Mouse (Mus musculus): ENCODE measurements around the gene Slc38a4. TPM values are rescaled to one million over a fixed set of nuclear protein-coding genes. Genes with fewer than 3 reads are reported as not detected.

Gene Slc38a4
- polyA plus RNA-seq, 1 experiment = 0.13 TPM

DNA sequence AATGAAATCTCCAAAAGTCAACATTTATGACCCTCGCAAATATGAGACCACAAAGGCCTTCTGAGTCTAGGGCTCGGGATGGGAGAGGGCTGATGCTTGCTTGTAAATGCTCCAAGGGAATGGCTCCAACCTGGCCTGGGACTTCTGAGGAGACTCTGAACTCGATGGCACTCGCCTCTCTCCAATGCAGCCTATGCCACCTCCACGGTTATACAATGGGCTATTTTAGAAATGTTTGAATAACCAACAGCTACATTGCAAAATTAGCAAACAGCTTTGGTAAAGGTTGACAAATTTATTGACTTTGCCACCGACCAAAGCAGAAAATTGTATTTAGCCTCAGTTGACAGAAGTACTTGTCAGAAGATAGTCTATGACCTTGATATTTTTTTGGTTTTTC is 19.9 kb downstream of the Slc38a4 start:
- TF ChIP-seq POLR2A (IDR thresholded peaks at IDR 0.05; ENCODE audit: borderline replicate concordance, insufficient read depth, low read length) (no peak), CTCF (IDR thresholded peaks at IDR 0.05; ENCODE audit: borderline replicate concordance, insufficient read depth, low read depth, low read length) (no peak)
- H3K4me1 ChIP-seq (ENCODE audit: control insufficient read depth, insufficient read depth, low read length) = no peaks in the 10 kb centered on the region
- H3K27me3 ChIP-seq (ENCODE audit: control insufficient read depth, insufficient read depth, low read length) = no peaks in the 10 kb centered on the region
- no peak overlapping the region for H3K4me3 ChIP-seq (replicated peaks; ENCODE audit: insufficient read depth, low read depth, low read length)
- H3K27ac ChIP-seq (ENCODE audit: insufficient read depth, low read length) = no peak overlapping the region
- 88% methylated on average over 6 of the region's 6 CpGs for WGBS
- DNase-seq = no peak

DNA sequence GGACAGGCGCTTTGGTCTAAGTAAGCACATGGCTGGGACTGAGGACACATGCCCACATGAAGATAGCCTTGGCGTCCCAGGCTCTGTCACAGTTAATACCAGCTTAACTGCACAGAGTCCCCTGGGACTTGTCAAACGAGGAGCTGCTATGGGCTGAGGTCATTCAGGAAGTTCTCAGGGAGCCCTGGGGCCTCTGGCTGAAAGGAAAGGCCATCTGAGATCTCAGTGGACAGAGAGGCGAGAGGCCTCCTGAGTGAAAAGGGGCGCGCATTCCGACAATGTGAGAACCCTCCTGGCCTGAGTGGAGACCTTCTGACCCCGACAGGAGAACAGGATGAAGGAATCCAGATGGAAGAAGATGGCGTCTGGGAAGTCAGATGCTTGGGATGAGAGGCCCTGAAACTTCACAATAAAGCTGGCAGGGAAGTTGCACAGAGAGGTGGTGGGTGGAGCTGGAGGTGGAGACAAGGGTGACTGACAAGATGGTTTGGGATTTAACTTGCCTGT is 22.2 kb downstream of the Slc38a4 start:
- no peak for TF ChIP-seq CTCF (IDR thresholded peaks at IDR 0.05; ENCODE audit: borderline replicate concordance, insufficient read depth, low read depth, low read length)
- WGBS = 56% methylated on average over 9 of the region's 9 CpGs

DNA sequence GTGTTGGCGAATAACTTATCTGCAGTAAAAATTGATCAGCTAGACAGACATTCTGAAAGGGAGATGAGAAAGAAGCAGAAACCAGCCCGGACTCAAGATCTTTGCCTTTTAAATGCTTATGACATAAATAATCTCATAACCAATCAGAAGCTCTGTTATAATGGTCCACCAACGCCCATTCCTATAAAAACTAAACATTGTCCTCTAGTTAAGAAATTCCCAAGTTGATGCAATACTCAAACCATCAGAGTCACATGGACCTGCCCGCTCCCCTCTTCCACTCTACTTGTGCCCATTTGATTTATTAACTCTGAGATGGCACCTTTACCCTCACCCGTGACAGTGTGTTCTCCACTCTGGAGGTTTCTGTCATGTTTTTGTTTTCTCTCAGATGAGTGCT is 23.9 kb downstream of the Slc38a4 start:
- Histone ChIP-seq H3K4me1 (ENCODE audit: control insufficient read depth, insufficient read depth, low read length) (no peaks in the 10 kb centered on the region), H3K27ac (ENCODE audit: insufficient read depth, low read length) (no peak overlapping the region), H3K27me3 (ENCODE audit: control insufficient read depth, insufficient read depth, low read length) (no peaks in the 10 kb centered on the region), H3K4me3 (replicated peaks; ENCODE audit: insufficient read depth, low read depth, low read length) (no peak overlapping the region)
- TF ChIP-seq CTCF (IDR thresholded peaks at IDR 0.05; ENCODE audit: borderline replicate concordance, insufficient read depth, low read depth, low read length) (no peak), POLR2A (IDR thresholded peaks at IDR 0.05; ENCODE audit: borderline replicate concordance, insufficient read depth, low read length) (no peak)
- WGBS = 94% methylated on average over 5 of the region's 5 CpGs
- DNase-seq = no peak

More for the DNA sequence above, 22.2 kb downstream of the Slc38a4 start:
- DNase-seq = no peak
- Histone ChIP-seq H3K4me1 (ENCODE audit: control insufficient read depth, insufficient read depth, low read length) (no peaks in the 10 kb centered on the region), H3K27ac (ENCODE audit: insufficient read depth, low read length) (no peak overlapping the region), H3K27me3 (ENCODE audit: control insufficient read depth, insufficient read depth, low read length) (no peaks in the 10 kb centered on the region), H3K4me3 (replicated peaks; ENCODE audit: insufficient read depth, low read depth, low read length) (no peak overlapping the region)

DNA sequence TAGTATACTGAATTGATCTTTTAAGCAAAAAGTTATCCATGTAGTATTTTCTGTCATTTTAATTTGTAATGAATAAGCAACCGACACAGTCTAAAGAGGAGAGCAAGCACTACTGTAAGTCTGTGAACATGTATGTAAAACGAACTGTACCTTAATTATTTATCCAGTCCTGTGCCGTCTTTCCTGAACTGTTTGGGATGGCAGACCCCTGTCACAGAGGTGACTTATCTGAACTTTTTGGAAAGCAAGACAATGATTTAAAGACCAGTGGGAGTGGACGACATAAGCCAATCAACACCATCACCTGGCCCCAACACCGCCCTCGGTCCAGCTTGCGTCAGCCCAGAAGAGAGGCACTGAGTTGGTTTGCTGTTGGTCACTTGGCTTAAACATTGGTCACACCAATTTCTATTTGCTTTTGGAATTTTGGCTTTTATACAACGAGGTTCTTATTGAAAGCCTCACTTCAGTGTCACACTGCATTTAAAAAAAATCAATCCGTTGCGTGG is 24.7 kb downstream of the Slc38a4 start:
- no peaks in the 10 kb centered on the region for H3K4me1 ChIP-seq (ENCODE audit: control insufficient read depth, insufficient read depth, low read length)
- DNase-seq = no peak
- 89% methylated on average over 10 of the region's 10 CpGs for WGBS
- H3K4me3 ChIP-seq (replicated peaks; ENCODE audit: insufficient read depth, low read depth, low read length) = no peak overlapping the region
- H3K27ac ChIP-seq (ENCODE audit: insufficient read depth, low read length) = no peak overlapping the region
- TF ChIP-seq POLR2A (IDR thresholded peaks at IDR 0.05; ENCODE audit: borderline replicate concordance, insufficient read depth, low read length) = no peak
- TF ChIP-seq CTCF (IDR thresholded peaks at IDR 0.05; ENCODE audit: borderline replicate concordance, insufficient read depth, low read depth, low read length) = no peak
- H3K27me3 ChIP-seq (ENCODE audit: control insufficient read depth, insufficient read depth, low read length) = no peaks in the 10 kb centered on the region

DNA sequence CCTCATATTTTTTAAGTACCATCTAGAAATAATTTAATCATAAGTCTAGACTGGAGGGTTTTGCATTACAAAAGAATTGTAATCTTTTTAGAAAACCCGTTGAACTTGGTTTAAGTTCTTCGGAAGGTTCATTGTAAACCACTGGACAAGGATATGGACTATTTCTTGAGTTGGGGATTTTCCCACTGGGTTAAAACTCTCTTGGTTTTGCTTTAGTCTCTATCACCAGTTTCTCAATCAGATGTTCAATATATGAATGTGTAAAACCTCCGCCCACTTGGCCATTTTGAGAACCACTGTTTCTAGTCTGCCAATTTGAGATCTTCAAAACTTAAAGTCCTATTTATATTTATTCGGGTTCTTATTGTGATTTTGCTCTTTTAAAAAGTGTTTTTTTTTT is 25.6 kb downstream of the Slc38a4 start:
- no peak for TF ChIP-seq CTCF (IDR thresholded peaks at IDR 0.05; ENCODE audit: borderline replicate concordance, insufficient read depth, low read depth, low read length)
- TF ChIP-seq POLR2A (IDR thresholded peaks at IDR 0.05; ENCODE audit: borderline replicate concordance, insufficient read depth, low read length) = no peak
- no peak for DNase-seq
- Histone ChIP-seq H3K4me3 (replicated peaks; ENCODE audit: insufficient read depth, low read depth, low read length) (no peak overlapping the region), H3K27me3 (ENCODE audit: control insufficient read depth, insufficient read depth, low read length) (no peaks in the 10 kb centered on the region), H3K27ac (ENCODE audit: insufficient read depth, low read length) (no peak overlapping the region), H3K4me1 (ENCODE audit: control insufficient read depth, insufficient read depth, low read length) (no peaks in the 10 kb centered on the region)
- WGBS = 88% methylated on average over 4 of the region's 4 CpGs

DNA sequence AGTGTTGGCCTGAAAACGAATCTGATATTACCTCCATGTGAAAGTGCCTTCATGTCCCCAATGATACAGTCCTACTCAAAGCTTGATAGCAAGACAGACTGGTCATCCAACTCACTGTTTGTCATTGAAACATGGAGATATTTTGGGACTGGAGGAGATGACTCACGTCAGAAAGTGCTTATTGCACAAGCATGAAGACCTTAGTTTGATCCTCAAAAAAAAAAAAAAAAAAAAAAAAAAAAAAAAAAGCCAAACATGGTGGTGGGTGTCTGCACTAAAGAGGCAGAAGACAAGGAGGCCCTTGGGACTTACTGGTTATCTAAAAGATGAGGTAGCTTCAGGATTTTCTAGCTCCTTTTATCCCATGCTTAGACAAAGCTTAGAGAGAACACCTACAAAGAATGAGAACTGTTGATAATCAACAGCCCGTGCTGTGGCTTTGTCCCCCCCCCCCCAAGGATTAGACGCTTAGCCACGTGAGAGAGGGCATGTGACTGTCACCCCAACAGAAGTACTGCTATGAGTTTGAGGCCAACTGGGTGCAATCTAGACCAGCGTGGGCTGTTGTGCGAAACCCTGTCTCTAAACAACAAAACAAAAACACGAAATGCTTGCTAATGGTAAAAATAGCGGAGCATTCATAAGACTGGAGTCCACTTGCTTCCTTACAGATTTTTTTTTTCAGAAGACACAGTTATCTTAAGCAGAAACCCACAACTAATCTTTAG is 26.5 kb downstream of the Slc38a4 start:
- DNase-seq = no peak
- Histone ChIP-seq H3K4me3 (replicated peaks; ENCODE audit: insufficient read depth, low read depth, low read length) (no peak overlapping the region), H3K27me3 (ENCODE audit: control insufficient read depth, insufficient read depth, low read length) (no peaks in the 10 kb centered on the region), H3K4me1 (ENCODE audit: control insufficient read depth, insufficient read depth, low read length) (no peaks in the 10 kb centered on the region), H3K27ac (ENCODE audit: insufficient read depth, low read length) (no peak overlapping the region)
- 81% methylated on average over 9 of the region's 9 CpGs for WGBS
- TF ChIP-seq CTCF (IDR thresholded peaks at IDR 0.05; ENCODE audit: borderline replicate concordance, insufficient read depth, low read depth, low read length) = no peak
- TF ChIP-seq POLR2A (IDR thresholded peaks at IDR 0.05; ENCODE audit: borderline replicate concordance, insufficient read depth, low read length) = no peak

DNA sequence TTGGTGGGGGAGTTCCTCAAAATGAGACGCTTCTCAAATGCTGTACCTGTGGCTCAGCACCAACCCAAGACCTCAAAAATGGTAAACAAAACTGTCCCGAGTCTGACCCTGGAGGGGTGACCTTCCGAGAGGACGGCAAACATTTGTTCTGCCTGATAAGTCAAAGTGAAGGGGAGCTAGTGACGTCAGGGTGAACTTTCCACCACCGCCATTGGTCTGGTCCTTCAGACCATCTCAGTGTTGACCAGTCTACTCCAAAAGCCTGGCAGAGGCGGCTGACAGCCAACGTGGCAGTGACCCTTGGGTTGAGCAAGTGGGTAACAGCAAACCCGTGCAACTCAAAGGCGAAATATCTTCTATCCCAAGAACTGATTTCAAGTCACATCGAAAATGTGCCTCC is 27.1 kb downstream of the Slc38a4 start:
- Histone ChIP-seq H3K4me1 (ENCODE audit: control insufficient read depth, insufficient read depth, low read length) (no peaks in the 10 kb centered on the region), H3K27me3 (ENCODE audit: control insufficient read depth, insufficient read depth, low read length) (no peaks in the 10 kb centered on the region), H3K4me3 (replicated peaks; ENCODE audit: insufficient read depth, low read depth, low read length) (no peak overlapping the region), H3K27ac (ENCODE audit: insufficient read depth, low read length) (no peak overlapping the region)
- no peak for TF ChIP-seq CTCF (IDR thresholded peaks at IDR 0.05; ENCODE audit: borderline replicate concordance, insufficient read depth, low read depth, low read length)
- no peak for TF ChIP-seq POLR2A (IDR thresholded peaks at IDR 0.05; ENCODE audit: borderline replicate concordance, insufficient read depth, low read length)
- 89% methylated on average over 11 of the region's 11 CpGs for WGBS
- DNase-seq = no peak

DNA sequence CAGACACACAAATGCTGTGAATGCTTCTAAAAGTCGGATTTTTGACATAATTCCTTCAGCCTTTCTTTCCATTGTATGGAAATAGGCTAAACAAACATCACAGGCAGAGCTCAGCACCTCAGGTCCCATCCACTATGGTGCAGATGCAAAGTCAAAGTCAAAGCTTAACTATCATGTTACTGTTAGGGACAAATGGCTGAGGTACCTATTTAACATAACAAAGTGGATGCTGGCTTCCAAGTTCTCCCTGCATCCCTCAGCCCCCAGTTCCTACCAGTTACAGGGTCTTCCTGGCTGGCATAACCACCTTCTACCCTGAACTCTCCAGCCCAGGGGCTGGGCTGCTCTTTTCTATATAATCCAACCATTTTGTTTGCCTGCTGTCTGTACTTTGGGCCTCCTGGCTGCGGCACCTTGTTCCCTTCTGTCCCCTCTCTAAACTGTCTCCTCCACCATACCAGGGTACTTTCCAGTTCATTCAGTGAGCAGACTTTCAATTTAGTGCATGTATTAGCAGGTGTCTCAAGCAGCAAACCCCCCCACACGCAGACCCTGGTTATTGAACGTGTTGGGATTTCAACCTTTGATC is 27.6 kb downstream of the Slc38a4 start:
- TF ChIP-seq CTCF (IDR thresholded peaks at IDR 0.05; ENCODE audit: borderline replicate concordance, insufficient read depth, low read depth, low read length) (no peak), POLR2A (IDR thresholded peaks at IDR 0.05; ENCODE audit: borderline replicate concordance, insufficient read depth, low read length) (no peak)
- Histone ChIP-seq H3K27me3 (ENCODE audit: control insufficient read depth, insufficient read depth, low read length) (no peaks in the 10 kb centered on the region), H3K4me1 (ENCODE audit: control insufficient read depth, insufficient read depth, low read length) (no peaks in the 10 kb centered on the region), H3K27ac (ENCODE audit: insufficient read depth, low read length) (no peak overlapping the region), H3K4me3 (replicated peaks; ENCODE audit: insufficient read depth, low read depth, low read length) (no peak overlapping the region)
- no peak for DNase-seq
- WGBS = 58% methylated on average over 4 of the region's 4 CpGs
